Mouse (Mus musculus): ENCODE data around the gene Gpr68. TPM values are rescaled to one million over a fixed set of nuclear protein-coding genes. Genes with fewer than 3 reads are reported as not detected.

The Gpr68 gene
- polyA plus RNA-seq, 1 experiment: 0.13 TPM

DNA sequence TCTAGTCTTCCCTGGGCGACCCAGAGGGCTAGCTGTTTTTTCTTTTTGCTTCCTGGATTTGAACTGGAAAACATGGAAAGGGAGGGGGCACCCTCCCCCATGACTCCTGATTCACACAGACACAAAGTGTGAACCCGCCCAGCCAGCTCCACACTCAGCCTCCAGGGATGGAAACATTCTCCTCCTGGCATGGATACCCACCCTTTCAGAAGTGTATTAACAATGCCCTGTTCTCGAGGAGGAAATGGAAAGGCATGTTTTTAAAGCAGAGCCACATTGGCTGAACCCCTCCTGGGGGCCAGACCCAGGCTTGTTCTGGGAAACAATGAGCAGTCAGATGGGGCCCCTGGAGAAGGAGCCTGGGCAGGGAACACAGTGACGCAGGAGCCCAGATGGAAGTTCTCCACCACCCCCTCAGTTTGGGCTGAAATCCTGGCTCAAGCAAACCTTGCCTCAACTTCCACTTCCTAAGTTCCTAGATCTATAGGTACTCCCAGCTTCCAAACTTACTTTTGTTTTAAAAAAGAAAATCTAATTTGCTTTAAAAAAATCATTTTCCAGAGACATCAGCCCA is 39.9 kb downstream of the Gpr68 start:
- no peaks in the 10 kb centered on the region for H3K79me2 ChIP-seq (ENCODE audit: control insufficient read depth, insufficient read depth)
- H3K79me3 ChIP-seq (ENCODE audit: low read depth): no peaks in the 10 kb centered on the region
- no peak overlapping the region for H3K4me3 ChIP-seq (ENCODE audit: insufficient read depth, poor library complexity, severe bottlenecking)
- TF ChIP-seq USF1 (IDR thresholded peaks at IDR 0.05; ENCODE audit: low read depth) (no peak), MYOD1 (IDR thresholded peaks at IDR 0.05; ENCODE audit: control insufficient read depth, insufficient read length, low read depth) (no peak), MAX (IDR thresholded peaks at IDR 0.05) (no peak), MYOG (IDR thresholded peaks at IDR 0.05; ENCODE audit: control insufficient read depth, extremely low read depth, insufficient read length) (no peak), CEBPB (IDR thresholded peaks at IDR 0.05; ENCODE audit: low read depth) (no peak), CTCF (IDR thresholded peaks at IDR 0.05; ENCODE audit: control insufficient read depth, insufficient read depth, insufficient read length) (no peak), FOSL1 (IDR thresholded peaks at IDR 0.05; ENCODE audit: insufficient read depth, low read length, poor library complexity, severe bottlenecking) (no peak)
- no peak overlapping the region for H3ac ChIP-seq (ENCODE audit: control insufficient read depth, insufficient read length, low read depth)
- H3K27me3 ChIP-seq (ENCODE audit: control insufficient read depth, insufficient read depth, insufficient read length): no peaks in the 10 kb centered on the region
- peaks cover 56% of the 10 kb centered on the region for H3K36me3 ChIP-seq (ENCODE audit: control insufficient read depth, insufficient read depth)

GRCm38 (mm10) chr12:100867097-100867496 is 40.9 kb downstream of the Gpr68 start:
- Histone ChIP-seq H3K4me3 (ENCODE audit: insufficient read depth, poor library complexity, severe bottlenecking) (no peak overlapping the region), H3K79me3 (ENCODE audit: low read depth) (no peaks in the 10 kb centered on the region), H3K79me2 (ENCODE audit: control insufficient read depth, insufficient read depth) (no peaks in the 10 kb centered on the region), H3K36me3 (ENCODE audit: control insufficient read depth, insufficient read depth) (peaks cover 54% of the 10 kb centered on the region), H3ac (ENCODE audit: control insufficient read depth, insufficient read length, low read depth) (no peak overlapping the region), H3K27me3 (ENCODE audit: control insufficient read depth, insufficient read depth, insufficient read length) (no peaks in the 10 kb centered on the region)
- TF ChIP-seq MYOG (IDR thresholded peaks at IDR 0.05; ENCODE audit: control insufficient read depth, extremely low read depth, insufficient read length) (no peak), MAX (IDR thresholded peaks at IDR 0.05) (no peak), FOSL1 (IDR thresholded peaks at IDR 0.05; ENCODE audit: insufficient read depth, low read length, poor library complexity, severe bottlenecking) (no peak), CEBPB (IDR thresholded peaks at IDR 0.05; ENCODE audit: low read depth) (no peak), USF1 (IDR thresholded peaks at IDR 0.05; ENCODE audit: low read depth) (no peak), MYOD1 (IDR thresholded peaks at IDR 0.05; ENCODE audit: control insufficient read depth, insufficient read length, low read depth) (no peak), CTCF (IDR thresholded peaks at IDR 0.05; ENCODE audit: control insufficient read depth, insufficient read depth, insufficient read length) (no peak)

DNA sequence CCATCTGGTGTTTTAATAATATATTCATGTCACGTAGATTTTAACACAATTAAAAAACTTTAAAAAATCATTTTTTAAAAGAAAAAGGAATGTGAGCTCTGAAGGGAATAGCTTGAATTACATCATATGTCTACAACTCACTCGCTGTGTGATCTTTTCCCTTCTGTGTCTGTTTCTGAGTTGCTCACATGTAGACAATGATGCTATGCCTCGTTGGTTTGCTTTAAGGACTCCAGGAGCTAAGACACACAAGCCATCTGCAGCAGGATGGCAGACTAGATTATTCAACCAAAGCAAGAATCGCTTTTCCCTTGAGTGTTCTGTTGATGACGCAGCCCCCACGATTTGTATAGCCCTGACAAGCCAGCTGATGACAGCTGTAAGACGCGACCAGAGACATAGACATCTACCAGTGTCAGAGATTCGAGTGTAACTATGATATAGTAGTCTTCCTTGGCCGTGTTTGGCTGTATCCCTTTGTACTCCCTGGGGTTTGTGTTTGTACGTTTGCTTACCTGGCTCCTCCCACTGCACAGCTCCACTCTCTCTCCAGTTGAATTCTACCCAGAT is 42.4 kb downstream of the Gpr68 start:
- TF ChIP-seq CTCF (IDR thresholded peaks at IDR 0.05; ENCODE audit: control insufficient read depth, insufficient read depth, insufficient read length) (no peak), MAX (IDR thresholded peaks at IDR 0.05) (no peak), CEBPB (IDR thresholded peaks at IDR 0.05; ENCODE audit: low read depth) (no peak), MYOG (IDR thresholded peaks at IDR 0.05; ENCODE audit: control insufficient read depth, extremely low read depth, insufficient read length) (no peak), USF1 (IDR thresholded peaks at IDR 0.05; ENCODE audit: low read depth) (no peak), MYOD1 (IDR thresholded peaks at IDR 0.05; ENCODE audit: control insufficient read depth, insufficient read length, low read depth) (no peak), FOSL1 (IDR thresholded peaks at IDR 0.05; ENCODE audit: insufficient read depth, low read length, poor library complexity, severe bottlenecking) (no peak)
- no peaks in the 10 kb centered on the region for H3K79me3 ChIP-seq (ENCODE audit: low read depth)
- no peak overlapping the region for H3ac ChIP-seq (ENCODE audit: control insufficient read depth, insufficient read length, low read depth)
- H3K27me3 ChIP-seq (ENCODE audit: control insufficient read depth, insufficient read depth, insufficient read length): no peaks in the 10 kb centered on the region
- H3K4me3 ChIP-seq (ENCODE audit: insufficient read depth, poor library complexity, severe bottlenecking): no peak overlapping the region
- no peaks in the 10 kb centered on the region for H3K79me2 ChIP-seq (ENCODE audit: control insufficient read depth, insufficient read depth)
- peaks cover 56% of the 10 kb centered on the region for H3K36me3 ChIP-seq (ENCODE audit: control insufficient read depth, insufficient read depth)

DNA sequence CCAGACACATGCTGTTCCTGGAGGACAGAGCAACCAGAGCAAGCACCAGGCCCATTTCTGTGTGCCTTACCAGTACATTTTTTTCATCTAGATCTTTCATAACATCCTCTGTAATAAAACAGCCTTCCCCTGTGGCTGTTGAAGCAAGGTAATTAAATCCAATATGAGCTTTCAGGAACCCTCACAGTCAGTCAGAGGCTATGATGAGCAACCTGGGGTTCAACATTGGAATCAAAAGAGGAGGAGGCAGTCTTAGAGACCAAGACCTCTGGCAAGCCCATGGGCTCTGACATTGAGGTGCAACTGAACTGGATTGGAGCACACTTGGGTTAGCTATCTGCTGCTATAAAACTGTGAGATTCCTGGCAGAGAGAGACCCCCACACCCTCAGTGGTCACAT is 42.9 kb downstream of the Gpr68 start:
- TF ChIP-seq CEBPB (IDR thresholded peaks at IDR 0.05; ENCODE audit: low read depth) (no peak), FOSL1 (IDR thresholded peaks at IDR 0.05; ENCODE audit: insufficient read depth, low read length, poor library complexity, severe bottlenecking) (no peak)
- no peaks in the 10 kb centered on the region for H3K27me3 ChIP-seq (ENCODE audit: control insufficient read depth, insufficient read depth, insufficient read length)
- H3ac ChIP-seq (ENCODE audit: control insufficient read depth, insufficient read length, low read depth): no peak overlapping the region
- H3K4me3 ChIP-seq (ENCODE audit: insufficient read depth, poor library complexity, severe bottlenecking): no peak overlapping the region
- no peaks in the 10 kb centered on the region for H3K79me2 ChIP-seq (ENCODE audit: control insufficient read depth, insufficient read depth)
- H3K79me3 ChIP-seq (ENCODE audit: low read depth): no peaks in the 10 kb centered on the region
- H3K36me3 ChIP-seq (ENCODE audit: control insufficient read depth, insufficient read depth): peaks cover 56% of the 10 kb centered on the region

DNA sequence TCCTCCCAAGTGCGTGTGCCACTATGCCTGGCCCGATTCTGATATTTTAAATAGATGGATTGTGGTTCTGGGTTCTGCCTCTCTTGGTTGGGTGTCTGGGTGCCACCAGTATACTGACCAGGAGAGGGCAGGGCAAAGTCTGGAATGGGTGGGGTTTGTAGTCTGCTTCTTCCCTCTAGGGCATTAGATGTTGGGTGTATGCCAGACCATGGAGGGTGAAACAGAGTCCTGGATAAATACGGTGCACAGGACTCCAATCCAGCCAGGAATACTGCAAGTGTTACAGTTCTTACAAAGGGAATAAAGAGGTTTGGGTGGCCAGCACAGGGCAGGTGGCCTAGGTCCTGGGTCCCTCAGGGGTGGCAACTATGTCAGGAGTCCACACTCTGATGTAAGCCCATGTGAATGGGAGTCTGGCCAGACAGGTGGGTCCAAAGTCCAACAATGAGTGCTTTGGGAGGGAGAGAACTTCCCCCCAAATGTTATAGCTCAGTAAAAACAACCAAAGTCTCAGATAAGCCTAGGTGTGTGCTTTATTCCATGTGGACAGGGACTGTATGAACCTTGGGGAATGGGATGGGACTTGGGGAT is 45.0 kb downstream of the Gpr68 start:
- Histone ChIP-seq H3K27me3 (ENCODE audit: control insufficient read depth, insufficient read depth, insufficient read length) (no peaks in the 10 kb centered on the region), H3ac (ENCODE audit: control insufficient read depth, insufficient read length, low read depth) (no peak overlapping the region), H3K36me3 (ENCODE audit: control insufficient read depth, insufficient read depth) (peaks cover 46% of the 10 kb centered on the region), H3K4me3 (ENCODE audit: insufficient read depth, poor library complexity, severe bottlenecking) (no peak overlapping the region), H3K79me2 (ENCODE audit: control insufficient read depth, insufficient read depth) (no peaks in the 10 kb centered on the region), H3K79me3 (ENCODE audit: low read depth) (no peaks in the 10 kb centered on the region)
- TF ChIP-seq CTCF (IDR thresholded peaks at IDR 0.05; ENCODE audit: control insufficient read depth, insufficient read depth, insufficient read length) (no peak), MYOD1 (IDR thresholded peaks at IDR 0.05; ENCODE audit: control insufficient read depth, insufficient read length, low read depth) (no peak), FOSL1 (IDR thresholded peaks at IDR 0.05; ENCODE audit: insufficient read depth, low read length, poor library complexity, severe bottlenecking) (no peak), MYOG (IDR thresholded peaks at IDR 0.05; ENCODE audit: control insufficient read depth, extremely low read depth, insufficient read length) (no peak), MAX (IDR thresholded peaks at IDR 0.05) (no peak), CEBPB (IDR thresholded peaks at IDR 0.05; ENCODE audit: low read depth) (no peak), USF1 (IDR thresholded peaks at IDR 0.05; ENCODE audit: low read depth) (no peak)
